Mouse (Mus musculus): Measurements from ENCODE around the gene Zdhhc14.

Zdhhc14 gene

DNA sequence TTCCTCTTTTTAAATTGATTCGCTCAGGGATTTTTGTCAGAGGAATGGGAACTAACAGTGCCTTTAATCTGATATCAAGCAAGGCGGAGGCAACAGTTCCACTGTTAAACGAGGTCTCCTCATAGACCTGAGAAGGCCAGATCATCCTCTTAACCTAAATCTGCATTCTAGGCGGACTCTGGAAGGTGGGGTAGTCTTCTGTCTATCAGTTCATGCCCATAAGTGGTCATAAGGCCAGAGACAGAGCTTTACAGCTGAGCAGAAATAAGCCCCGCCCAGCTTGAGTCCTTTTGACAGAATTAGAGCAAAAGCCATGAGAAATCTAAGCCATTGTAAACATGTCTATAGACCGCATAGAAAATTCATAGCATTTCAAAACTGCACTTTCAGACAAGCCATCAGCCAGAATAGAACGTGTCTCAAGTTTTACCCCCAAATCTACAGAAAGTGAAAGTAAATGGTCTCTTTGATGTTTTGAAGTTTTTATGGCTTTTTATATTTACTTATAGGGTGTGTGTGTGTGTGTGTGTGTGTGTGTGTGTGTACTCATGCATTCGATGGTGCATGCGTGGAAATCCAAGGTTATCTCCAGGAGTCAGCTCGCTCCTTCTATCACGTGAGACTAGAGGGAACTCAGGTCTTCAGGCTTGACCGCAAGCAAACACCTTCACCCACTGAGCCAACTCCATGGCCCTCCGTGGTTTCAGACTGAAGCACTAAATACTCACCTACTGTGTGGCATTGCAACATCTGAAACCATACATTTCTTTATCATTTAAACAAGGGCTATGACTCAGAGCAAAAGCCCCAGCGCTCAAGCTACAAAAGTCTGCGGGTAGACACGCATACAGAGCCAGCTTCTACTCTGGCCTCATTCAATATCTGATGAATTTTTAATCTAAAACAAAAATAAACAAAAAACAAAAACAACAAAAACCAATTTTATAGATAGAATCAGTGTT, 255.5 kb downstream of the Zdhhc14 start:
- in situ Hi-C loops (cut with MboI; ENCODE audit: low pct_unique_long_range_greater_than_20kb in 1 of 2, low sequenced_read_pairs in 2 of 2, unreplicated experiment in 1 of 2), result loop anchor here in 1 of 2 experiments (5.0 kb wide), 1 partner anchor 306 kb away; the partner anchor contains the start of gene Tmem242

DNA sequence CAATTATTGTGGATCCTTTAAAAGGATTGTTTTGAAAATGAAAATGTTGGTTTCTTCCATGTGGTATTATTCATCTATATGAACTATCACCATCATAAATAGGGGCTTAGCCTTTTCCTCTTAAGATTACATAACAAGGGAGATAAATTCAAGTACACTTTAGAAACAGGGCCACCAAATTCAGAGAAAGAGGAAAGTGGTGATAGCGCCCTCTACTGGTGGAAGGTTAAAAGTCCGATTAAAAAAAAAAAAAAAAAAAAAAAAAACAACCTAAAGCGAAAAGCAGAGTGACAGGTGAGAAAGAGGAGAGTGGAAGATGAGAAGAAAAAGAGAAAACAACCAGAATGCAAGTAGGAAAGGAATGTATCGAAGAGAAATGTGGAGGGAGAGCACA, 256.1 kb downstream of the Zdhhc14 start:
- in situ Hi-C loops (cut with MboI; ENCODE audit: low pct_unique_long_range_greater_than_20kb in 1 of 2, low sequenced_read_pairs in 2 of 2, unreplicated experiment in 1 of 2), result loop anchor here in 1 of 2 experiments (5.0 kb wide), 1 partner anchor 306 kb away; the partner anchor contains the start of gene Tmem242

DNA sequence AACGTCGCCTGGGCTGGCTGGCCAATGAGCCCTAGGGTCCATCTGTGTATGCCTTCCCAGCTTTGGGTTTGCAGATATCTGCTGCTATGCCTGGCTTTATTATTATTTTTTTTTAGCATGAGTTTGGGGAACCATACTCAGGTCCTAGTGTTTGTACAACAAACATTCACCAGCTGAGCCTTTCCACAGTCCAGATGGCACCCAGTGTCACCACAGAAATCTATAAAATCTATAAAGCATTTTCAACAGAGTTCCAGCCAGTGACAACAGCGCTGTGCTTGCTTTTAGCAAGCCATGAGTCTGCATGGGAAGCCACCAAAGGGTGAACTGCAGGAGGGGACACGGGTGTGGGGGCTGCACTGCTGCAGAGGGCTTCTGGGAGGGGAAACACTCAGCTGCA, 257.9 kb downstream of the Zdhhc14 start:
- in situ Hi-C loops (cut with MboI; ENCODE audit: low pct_unique_long_range_greater_than_20kb in 1 of 2, low sequenced_read_pairs in 2 of 2, unreplicated experiment in 1 of 2), result no loop called here

DNA sequence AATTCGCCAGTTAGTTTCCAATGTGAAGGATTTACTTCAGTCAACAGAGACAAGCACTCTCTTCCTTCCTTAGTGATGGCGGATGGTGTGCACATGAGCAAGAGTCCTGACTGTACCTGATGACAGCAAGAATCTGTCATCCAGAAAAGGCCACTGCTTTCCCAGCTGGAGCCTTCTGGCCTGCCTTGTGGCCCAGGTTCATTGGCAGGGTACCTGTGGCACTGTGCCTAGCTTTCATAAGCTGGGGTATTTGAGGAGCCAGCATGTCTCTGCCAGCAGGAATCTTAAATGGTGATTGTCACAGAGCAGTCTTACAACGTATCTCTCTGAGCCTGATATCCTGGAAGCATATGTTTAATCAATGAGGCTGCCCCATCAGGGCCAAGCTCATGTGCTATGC, 258.7 kb downstream of the Zdhhc14 start:
- in situ Hi-C loops (cut with MboI; ENCODE audit: low pct_unique_long_range_greater_than_20kb in 1 of 2, low sequenced_read_pairs in 2 of 2, unreplicated experiment in 1 of 2), result no loop called here

DNA sequence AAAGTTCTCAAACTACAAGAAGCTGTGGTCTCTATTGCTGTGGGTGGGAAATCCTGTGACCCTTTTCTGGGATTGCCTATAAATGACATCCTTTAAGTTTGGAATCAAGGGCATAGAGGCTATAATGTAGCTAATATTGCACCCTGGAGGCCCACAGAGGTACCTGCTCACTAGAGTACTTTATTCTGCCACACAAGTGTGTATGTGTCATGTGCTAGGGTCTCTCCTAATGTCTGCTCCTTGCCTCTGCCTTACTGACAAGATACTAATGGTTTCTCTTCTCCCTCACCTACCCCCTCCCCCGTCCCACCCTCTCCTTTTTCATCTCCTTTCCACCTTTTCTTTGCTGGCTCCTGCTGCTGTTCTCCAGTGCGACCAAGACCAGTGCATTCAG, 260.0 kb downstream of the Zdhhc14 start:
- in situ Hi-C loops (cut with MboI; ENCODE audit: low pct_unique_long_range_greater_than_20kb in 1 of 2, low sequenced_read_pairs in 2 of 2, unreplicated experiment in 1 of 2), result no loop called here

DNA sequence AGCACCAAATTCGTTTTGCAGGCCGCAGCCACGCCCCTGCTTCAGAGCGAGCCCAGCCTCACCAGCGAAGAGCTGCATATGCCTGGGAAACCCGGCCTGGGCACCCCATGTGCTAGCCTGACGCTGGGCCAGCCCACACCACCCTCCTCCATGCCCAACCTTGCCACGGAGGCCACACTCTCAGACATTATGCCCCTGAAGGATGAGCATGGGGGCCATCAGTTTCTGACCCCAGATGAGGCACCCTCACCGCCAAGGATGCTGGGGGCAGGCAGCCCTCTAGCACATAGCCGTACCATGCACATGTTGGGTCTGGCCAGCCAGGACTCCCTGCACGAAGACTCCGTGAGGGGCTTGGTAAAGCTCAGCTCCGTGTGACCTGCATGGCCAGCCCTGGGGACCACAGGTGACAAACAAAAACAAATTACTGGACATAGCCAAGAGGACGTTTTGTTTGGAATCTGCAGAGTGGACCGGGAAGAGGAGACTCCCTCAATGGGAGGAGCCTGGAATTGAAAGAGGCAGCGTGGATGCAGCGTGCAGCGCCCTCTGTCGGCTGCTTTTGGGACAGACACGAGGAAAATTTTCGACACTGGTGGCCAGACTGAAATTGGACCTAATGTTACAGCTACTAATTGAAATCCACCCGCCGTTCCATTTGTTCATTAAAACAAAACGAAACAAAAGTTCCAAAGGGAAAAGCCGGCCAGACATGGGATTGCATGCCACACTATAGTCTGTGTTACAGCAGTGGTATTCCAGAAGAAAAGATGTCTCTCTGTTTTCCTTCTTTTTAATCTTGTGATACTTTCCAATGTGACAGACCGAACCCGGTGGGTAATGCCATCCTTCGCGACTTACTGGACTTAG, 260.6 kb downstream of the Zdhhc14 start:
- in situ Hi-C loops (cut with MboI; ENCODE audit: low pct_unique_long_range_greater_than_20kb in 1 of 2, low sequenced_read_pairs in 2 of 2, unreplicated experiment in 1 of 2), result no loop called here

DNA sequence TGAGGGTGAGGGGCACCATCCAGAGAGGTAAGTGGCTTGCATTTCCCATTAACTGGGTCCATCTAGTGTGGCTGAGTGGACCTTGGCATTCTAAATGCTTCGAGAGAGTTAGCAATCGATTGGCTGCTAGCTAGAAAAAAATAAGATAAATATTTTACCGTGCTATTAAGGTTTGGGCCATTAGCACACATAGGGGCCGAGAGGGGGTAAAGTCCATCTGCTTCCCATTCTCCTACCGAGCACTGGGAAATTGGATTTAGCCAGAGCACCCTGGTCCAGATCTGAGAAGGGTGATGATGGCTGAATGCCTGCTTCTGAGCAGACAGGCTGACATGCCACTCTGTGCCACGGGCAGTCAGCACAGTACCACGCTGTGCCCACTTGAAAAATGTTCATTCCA, 263.1 kb downstream of the Zdhhc14 start:
- in situ Hi-C loops (cut with MboI; ENCODE audit: low pct_unique_long_range_greater_than_20kb in 1 of 2, low sequenced_read_pairs in 2 of 2, unreplicated experiment in 1 of 2), result no loop called here

DNA sequence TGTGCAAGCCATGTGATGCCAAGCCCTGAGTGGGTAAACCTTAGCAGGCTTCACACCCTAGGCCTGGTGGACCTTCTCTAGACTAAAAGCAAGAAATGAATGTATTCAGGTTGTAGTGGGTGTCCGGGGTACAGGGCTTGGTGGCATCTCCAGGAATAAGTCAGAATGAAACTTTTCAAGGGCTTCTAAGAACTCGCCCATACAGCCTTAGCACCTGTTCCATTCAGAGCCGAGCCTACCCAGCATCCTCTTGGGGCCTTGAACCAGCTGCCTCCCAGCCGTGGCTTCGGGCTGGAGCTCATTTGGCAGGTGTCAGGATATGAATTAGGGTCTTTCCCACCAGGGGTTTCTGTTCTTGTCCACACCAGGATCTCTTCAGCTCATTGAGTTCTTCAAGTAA, 263.7 kb downstream of the Zdhhc14 start:
- in situ Hi-C loops (cut with MboI; ENCODE audit: low pct_unique_long_range_greater_than_20kb in 1 of 2, low sequenced_read_pairs in 2 of 2, unreplicated experiment in 1 of 2), result no loop called here

DNA sequence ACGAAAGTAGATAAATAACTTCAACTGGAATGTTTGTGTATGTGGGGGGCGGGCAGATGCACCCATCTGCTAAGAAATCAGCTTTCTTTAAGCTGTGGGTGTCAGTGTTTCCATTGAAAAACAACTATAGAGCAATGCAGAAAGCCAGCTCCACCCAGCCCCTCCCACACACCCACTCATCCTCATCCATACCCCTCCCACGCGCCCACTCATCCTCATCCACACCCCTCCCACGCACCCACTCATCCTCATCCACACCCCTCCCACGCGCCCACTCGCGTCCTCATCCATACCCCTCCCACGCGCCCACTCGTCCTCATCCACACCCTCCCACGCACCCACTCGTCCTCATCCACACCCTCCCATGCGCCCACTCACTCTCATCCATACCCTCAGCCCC, 264.5 kb downstream of the Zdhhc14 start:
- in situ Hi-C loops (cut with MboI; ENCODE audit: low pct_unique_long_range_greater_than_20kb in 1 of 2, low sequenced_read_pairs in 2 of 2, unreplicated experiment in 1 of 2), result no loop called here

DNA sequence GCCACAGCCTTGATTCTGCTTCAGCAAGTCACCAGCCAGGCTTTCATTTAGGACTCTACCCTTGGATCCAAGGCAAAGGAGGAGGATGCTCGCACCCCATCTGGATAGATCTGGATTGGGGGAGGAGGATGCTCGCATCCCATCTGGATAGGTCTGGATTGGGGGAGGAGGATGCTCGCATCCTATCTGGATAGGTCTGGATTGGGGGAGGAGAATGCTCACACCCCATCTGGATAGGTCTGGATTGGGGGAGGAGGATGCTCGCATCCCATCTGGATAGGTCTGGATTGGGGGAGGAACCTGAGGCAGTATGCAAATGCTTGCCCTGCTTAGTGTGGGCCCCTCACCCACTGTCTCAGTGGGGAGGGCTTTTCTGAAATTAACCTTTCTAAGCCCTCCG, 271.4 kb downstream of the Zdhhc14 start:
- in situ Hi-C loops (cut with MboI; ENCODE audit: low pct_unique_long_range_greater_than_20kb in 1 of 2, low sequenced_read_pairs in 2 of 2, unreplicated experiment in 1 of 2), result no loop called here

DNA sequence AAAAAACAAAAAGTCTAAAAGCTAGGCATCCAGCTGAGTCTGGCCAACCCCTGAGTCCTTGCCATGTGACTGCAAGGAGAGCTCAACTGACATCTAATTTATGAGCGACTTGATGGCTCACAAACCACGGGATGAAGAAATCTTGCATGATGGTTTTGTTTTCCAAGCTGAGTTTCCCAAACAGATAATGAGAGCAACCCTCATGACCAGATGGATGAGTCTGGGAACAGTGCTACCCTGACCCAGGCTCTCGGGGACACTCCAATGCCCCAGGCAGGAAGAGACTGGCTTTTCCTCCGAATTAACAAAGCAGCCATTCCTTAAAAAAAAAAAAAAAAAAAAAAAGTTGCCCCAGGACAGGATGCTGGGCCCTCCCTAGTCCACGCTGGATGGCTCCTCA, 271.9 kb downstream of the Zdhhc14 start:
- in situ Hi-C loops (cut with MboI; ENCODE audit: low pct_unique_long_range_greater_than_20kb in 1 of 2, low sequenced_read_pairs in 2 of 2, unreplicated experiment in 1 of 2), result no loop called here

DNA sequence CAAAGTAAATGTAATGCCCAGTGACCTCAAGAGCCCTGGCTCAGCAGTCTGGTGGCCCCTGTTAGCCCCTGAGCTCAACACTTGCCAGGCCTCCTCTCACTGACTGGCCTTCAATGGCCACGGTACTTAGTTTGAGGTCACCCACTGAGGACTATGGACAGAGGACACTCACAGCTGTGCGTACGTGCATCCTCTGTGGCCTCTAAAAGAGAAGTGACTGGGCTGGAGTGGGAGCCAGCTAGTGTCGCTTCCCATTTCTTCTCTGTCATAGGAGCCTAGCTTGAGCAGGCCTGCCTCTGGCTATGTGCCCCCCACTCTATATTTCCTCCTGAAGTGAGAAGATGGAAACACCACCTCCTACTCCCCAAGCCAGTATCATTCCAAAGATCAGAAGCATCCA, 273.4 kb downstream of the Zdhhc14 start:
- in situ Hi-C loops (cut with MboI; ENCODE audit: low pct_unique_long_range_greater_than_20kb in 1 of 2, low sequenced_read_pairs in 2 of 2, unreplicated experiment in 1 of 2), result no loop called here

DNA sequence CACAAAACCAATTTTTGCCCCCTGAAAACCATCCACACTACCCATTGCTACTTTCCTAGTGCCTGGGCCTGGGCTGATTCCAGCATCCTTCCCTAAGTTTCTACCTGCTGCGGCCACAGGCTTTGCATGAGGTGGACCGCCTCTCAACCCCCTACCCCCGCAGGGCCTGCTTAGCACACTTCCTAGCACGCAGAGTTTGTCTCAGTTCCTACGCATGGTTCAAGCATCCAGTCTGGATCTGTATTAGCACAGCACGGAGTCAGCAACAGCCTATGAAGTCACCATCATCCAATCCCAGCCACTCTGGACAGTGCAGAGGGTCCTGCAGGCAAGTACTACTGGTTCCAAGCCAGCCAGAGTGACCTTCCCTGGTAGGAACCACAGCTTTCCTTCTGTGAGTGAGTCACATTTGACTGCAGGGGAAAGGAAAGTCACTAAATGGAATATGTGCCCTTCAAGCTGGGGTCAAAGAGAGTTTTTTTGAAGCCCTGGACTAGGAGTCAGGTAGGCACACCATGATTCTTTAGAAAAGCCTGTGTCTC, 275.9 kb downstream of the Zdhhc14 start:
- in situ Hi-C loops (cut with MboI; ENCODE audit: low pct_unique_long_range_greater_than_20kb in 1 of 2, low sequenced_read_pairs in 2 of 2, unreplicated experiment in 1 of 2), result no loop called here

DNA sequence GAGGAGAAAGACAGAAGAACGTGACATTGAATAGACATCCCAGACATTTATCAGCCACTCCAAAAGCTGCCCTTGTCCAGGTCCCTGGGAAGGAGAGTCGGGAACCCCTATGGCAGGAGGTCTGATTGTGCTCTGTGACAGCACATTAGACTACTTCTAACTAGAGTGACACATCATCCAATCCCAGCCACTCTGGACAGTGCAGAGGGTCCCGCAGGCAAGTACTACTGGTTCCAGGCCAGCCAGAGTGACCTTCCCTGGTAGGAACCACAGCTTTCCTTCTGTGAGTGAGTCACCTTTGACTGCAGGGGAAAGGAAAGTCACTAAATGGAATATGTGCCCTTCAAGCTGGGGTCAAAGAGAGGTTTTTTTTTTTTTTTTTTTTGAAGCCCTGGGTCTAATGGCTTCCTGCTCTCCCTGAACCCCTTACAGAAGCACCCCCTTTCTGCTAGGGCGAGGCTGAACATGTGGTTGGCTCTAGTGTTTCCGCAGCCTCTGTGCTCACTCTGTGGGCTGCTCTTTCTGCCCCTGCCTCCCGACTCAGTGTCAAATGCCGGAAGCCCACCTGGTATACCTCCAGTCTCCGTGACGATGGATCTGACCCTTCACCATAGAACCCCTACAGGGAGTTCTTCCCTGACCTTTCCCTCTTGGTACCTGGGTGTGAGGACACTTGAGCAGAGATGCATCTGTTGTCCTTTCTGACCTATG, 276.6 kb downstream of the Zdhhc14 start:
- in situ Hi-C loops (cut with MboI; ENCODE audit: low pct_unique_long_range_greater_than_20kb in 1 of 2, low sequenced_read_pairs in 2 of 2, unreplicated experiment in 1 of 2), result no loop called here

DNA sequence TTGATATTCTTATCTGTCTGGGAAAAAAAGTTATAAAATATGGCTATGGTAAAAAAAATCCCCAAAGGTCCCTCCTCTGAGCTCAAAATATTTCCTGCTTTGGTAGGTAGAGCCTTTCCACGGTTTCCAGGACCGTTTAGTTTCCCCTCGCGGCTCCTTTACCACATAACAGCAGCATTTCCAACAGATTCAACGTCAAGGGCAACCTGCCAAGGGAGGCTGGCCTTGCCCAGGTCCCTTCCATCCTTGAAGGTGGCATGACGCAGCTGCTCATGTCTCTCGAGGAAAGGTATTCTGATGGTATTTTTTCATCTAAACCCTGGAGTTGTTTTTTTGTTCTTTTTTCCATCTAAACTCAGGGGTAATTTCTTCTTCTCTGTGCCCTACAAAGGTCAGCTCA, 277.4 kb downstream of the Zdhhc14 start:
- in situ Hi-C loops (cut with MboI; ENCODE audit: low pct_unique_long_range_greater_than_20kb in 1 of 2, low sequenced_read_pairs in 2 of 2, unreplicated experiment in 1 of 2), result no loop called here

DNA sequence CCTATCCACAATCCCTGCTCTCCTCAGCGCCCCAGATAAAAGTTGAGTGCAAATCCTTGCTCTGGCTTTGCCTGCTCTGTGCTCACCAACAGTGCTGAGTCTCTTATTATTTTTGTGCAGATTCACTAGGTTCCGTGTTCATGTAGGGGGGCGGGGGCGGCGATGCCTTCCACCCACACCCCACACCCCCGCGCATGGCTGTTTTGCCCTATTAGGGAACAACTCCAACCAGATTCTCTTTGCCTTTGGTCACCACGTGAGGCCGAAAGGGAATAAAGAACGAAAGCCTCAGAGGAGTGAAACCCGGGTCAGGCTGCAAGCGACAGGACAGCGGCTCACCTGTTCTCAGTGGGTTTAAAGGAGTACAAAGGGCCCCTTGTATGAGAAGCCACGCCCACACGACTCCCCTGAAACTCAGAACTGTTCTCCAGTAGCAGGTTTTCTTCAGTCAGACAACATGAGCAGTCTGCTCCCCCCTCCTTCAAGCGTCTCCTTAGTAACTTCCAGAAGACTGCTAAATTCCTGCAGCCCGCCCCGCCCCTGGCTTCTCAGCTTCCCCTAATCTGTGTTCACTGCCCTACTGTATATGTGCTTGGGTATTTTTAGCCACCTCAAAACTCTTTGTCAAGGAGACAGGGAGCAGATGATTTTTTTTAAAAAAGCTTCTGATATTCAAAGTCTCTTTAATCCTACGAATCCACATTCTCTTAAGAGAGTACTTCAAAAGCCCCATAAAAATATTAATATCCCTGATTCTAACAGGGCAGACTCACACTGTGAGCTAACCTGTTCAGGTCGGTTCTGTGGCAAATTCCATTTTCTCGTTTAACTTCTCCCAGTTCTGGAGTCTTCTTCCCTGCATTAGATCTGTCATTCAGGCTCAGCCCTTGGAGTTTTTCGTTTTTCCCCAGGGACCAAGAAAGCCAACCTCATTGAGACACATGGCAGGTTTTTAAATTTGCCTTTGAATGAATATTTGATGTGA, 278.2 kb downstream of the Zdhhc14 start:
- in situ Hi-C loops (cut with MboI; ENCODE audit: low pct_unique_long_range_greater_than_20kb in 1 of 2, low sequenced_read_pairs in 2 of 2, unreplicated experiment in 1 of 2), result no loop called here

DNA sequence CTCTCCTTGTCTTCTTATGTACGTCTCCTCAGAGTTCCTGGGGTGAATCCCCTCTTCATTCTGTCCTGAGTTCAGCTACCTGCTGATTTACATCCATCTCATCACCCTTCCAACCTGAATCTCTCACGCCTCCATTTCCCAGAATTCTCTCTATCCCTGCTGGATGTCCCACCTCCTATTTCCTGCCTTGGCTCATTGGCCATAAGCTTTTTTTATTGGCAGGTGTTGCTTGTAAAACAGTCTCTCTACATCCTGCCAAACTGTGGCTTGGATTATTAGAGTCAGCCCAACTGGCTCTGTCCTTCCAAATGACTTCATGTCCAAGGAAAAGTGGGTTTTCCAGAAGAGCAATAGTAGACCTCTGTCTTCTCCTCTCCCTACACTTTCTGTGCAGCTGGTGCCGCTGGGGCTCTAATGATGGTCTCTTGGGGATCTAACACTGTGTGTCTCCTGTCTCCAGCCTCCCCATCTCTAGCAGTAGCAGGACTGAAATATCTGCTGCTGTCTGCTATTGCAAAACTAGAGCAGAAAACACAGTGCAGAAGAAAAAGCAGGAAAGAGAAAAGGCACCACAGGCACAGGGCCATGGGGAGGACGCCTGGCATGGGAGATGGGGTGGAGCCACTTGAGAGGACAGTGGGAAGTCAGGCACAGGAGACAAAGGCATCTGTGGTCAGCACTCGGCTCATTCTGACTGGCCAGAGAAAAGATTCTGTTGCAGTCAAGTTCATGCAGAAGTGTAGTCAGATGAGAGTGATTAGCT, 288.0 kb downstream of the Zdhhc14 start:
- in situ Hi-C loops (cut with MboI; ENCODE audit: low pct_unique_long_range_greater_than_20kb in 1 of 2, low sequenced_read_pairs in 2 of 2, unreplicated experiment in 1 of 2), result no loop called here

Measured in mouse embryonic stem cell (cell line).